9 mouse cellular contexts compared by ENCODE assay signal in genomic region chr6:145445811-145446500, GRCm38 (mm10).
DNase-seq lines count a peak whose midpoint lies in the region; ATAC-seq and TF ChIP-seq lines count a peak whose summit lies in the region.
"Had no signal": no experiment of that assay in that cellular context is flagged by ENCODE, and none has a peak within 500 bp of the region (broad histone marks: within the 10 kb centered on the region; RNA-seq: fewer than 3 reads in every experiment).

No protein-coding gene starts in this region.

- H3K27me3 ChIP-seq in kidney, embryonic 16.5 days (ENCODE audit: insufficient read depth, low read length): no peaks in the 10 kb centered on the region
- no peaks in the 10 kb centered on the region for H3K27me3 ChIP-seq in limb, embryonic 14.5 days (ENCODE audit: control insufficient read depth, insufficient read depth, low read length)

- no peak overlapping the region for H3K9ac ChIP-seq in kidney, embryonic 16.5 days (replicated peaks; ENCODE audit: low read length)
- no peak overlapping the region for H3K9ac ChIP-seq in limb, embryonic 14.5 days (ENCODE audit: low read depth, low read length, severe bottlenecking)

- no peak overlapping the region for H3K4me2 ChIP-seq in kidney, embryonic 16.5 days (replicated peaks; ENCODE audit: low read depth, low read length)
- H3K4me2 ChIP-seq in limb, embryonic 14.5 days (replicated peaks; ENCODE audit: low read depth, low read length, severe bottlenecking): no peak overlapping the region

- DNase-seq in kidney, adult 9 months: no peak
- peak; percentile 73 to 87 for DNase-seq in adrenal gland, adult (ENCODE audit: inconsistent age in 2 of 2, low spot score in 1 of 2)
- peak; percentile 47 to 68 for DNase-seq in gastrocnemius, adult 8-10 months (ENCODE audit: low spot score in 2 of 2)
- DNase-seq in limb, embryonic 14.5 days (ENCODE audit: low spot score): peak; percentile 52
- no peak for DNase-seq in cerebellum, adult 11 months
- DNase-seq in frontal cortex, adult 2 months (ENCODE audit: extremely low spot score in 1 of 2, low spot score in 1 of 2): no peak
- DNase-seq in cerebellum, adult 9-11 months: no peak
- DNase-seq: liver had no signal

- no peak overlapping the region for H3K4me3 ChIP-seq in kidney, embryonic 16.5 days (ENCODE audit: low read length)
- H3K4me3 ChIP-seq in limb, embryonic 14.5 days (replicated peaks; ENCODE audit: low read length): no peak overlapping the region

- H3K27ac ChIP-seq in kidney, embryonic 16.5 days (ENCODE audit: low read length): peak overlapping the region; percentile 69
- H3K27ac ChIP-seq in limb, embryonic 14.5 days (replicated peaks; ENCODE audit: low read depth, low read length): peak overlapping the region; percentile 79

- H3K4me1 ChIP-seq in kidney, embryonic 16.5 days (ENCODE audit: insufficient read depth, low read length): peaks cover 10% of the 10 kb centered on the region
- H3K4me1 ChIP-seq in limb, embryonic 14.5 days (ENCODE audit: control insufficient read depth, insufficient read depth, low read length): peaks cover 48% of the 10 kb centered on the region

- H3K36me3 ChIP-seq in kidney, embryonic 16.5 days (ENCODE audit: insufficient read depth, low read length): no peaks in the 10 kb centered on the region
- no peaks in the 10 kb centered on the region for H3K36me3 ChIP-seq in limb, embryonic 14.5 days (ENCODE audit: control insufficient read depth, insufficient read depth, low read length)

- WGBS in kidney, embryonic 16.5 days: 68% methylated on average over 8 of the region's 8 CpGs
- 53% methylated on average over 8 of the region's 8 CpGs for WGBS in limb, embryonic 14.5 days

- TF ChIP-seq POLR2A in limb, embryonic 14.5 days (IDR thresholded peaks at IDR 0.05; ENCODE audit: borderline replicate concordance, extremely low read depth, insufficient read depth, insufficient read length): no peak

- no peak for ATAC-seq in kidney, embryonic 16.5 days (ENCODE audit: low FRiP score, low TSS enrichment)
- peak; percentile 45; the same call in 1 of the 2 replicates for ATAC-seq in limb, embryonic 14.5 days (ENCODE audit: low FRiP score, low read depth)

- no peaks in the 10 kb centered on the region for H3K9me3 ChIP-seq in kidney, embryonic 16.5 days (ENCODE audit: low read length)
- H3K9me3 ChIP-seq in limb, embryonic 14.5 days (ENCODE audit: control insufficient read depth, low read length): no peaks in the 10 kb centered on the region

Comparison
In these comparisons a context has a peak if more than half of its experiments do, and no peak if none do; other contexts are left out.
1. DNase-seq: peak in adrenal gland, adult (2 of 2), gastrocnemius, adult 8-10 months (2 of 2) and limb, embryonic 14.5 days (single experiment); none in kidney, adult 9 months (single experiment), cerebellum, adult 11 months (single experiment), frontal cortex, adult 2 months (0 of 2) and cerebellum, adult 9-11 months (single experiment).